Mouse (Mus musculus) spleen, postnatal 14 days (tissue): Measurements from ENCODE around the gene Daw1.

Source experiments
- DNase-seq, 2 experiments: peaks; one replicate each; pipeline ENCODE4 v3.0.0; 2021 to 2022; ENCODE audit warnings: low spot score in 2 of 2

Gene Daw1

GRCm38 (mm10) chr1:83187154-83187553, 27.6 kb downstream of the Daw1 start:
- no peak for DNase-seq

GRCm38 (mm10) chr1:83209981-83210380, 50.4 kb downstream of the Daw1 start:
- DNase-seq = no peak

- DNase-seq = no peak
Measured at GRCm38 (mm10) chr1:83218260-83218659, 58.7 kb downstream of the Daw1 start.

GRCm38 (mm10) chr1:83223072-83223471, 63.5 kb downstream of the Daw1 start:
- DNase-seq = no peak

- DNase-seq = no peak
Measured at GRCm38 (mm10) chr1:83224423-83224960, 64.9 kb downstream of the Daw1 start.

GRCm38 (mm10) chr1:83227946-83228345, 68.4 kb downstream of the Daw1 start:
- no peak for DNase-seq

GRCm38 (mm10) chr1:83248235-83248746, 88.7 kb downstream of the Daw1 start:
- no peak for DNase-seq

- DNase-seq = no peak
Measured at GRCm38 (mm10) chr1:83251746-83252145, 92.2 kb downstream of the Daw1 start.
